Mouse (Mus musculus) megakaryocyte, embryonic 14.5 days (primary cell): ENCODE results near the gene Dgkg. TPM values are rescaled to one million over a fixed set of nuclear protein-coding genes. Genes with fewer than 3 reads are reported as not detected.

ENCODE experiments used
- H3K27me3 ChIP-seq: replicated peaks from 2 replicates; pipeline ENCODE3; 2012; ENCODE audit warnings: inconsistent platforms
- H3K36me3 ChIP-seq: replicated peaks from 2 replicates; pipeline ENCODE3; 2012; ENCODE audit warnings: low read length, inconsistent platforms, mixed read lengths
- H3K4me1 ChIP-seq: 2 replicates; pipeline ENCODE4 v1.6.1; 2012; ENCODE audit warnings: inconsistent platforms
- H3K4me3 ChIP-seq: replicated peaks from 2 replicates; pipeline ENCODE3; 2012; ENCODE audit warnings: moderate library complexity, mild to moderate bottlenecking, inconsistent platforms
- H3K9me3 ChIP-seq: 2 replicates; pipeline ENCODE4 v1.6.1; 2012; ENCODE audit warnings: inconsistent platforms
- FLI1 ChIP-seq: IDR thresholded peaks from 2 replicates; pipeline ENCODE4 v1.6.1; 2012; ENCODE audit warnings: low read length, inconsistent platforms, mixed read lengths
- GATA1 ChIP-seq: IDR thresholded peaks from 3 replicates; pipeline ENCODE4 v1.6.1; 2012; ENCODE audit warnings: mixed read lengths, low read length, inconsistent platforms, borderline replicate concordance
- polyA plus RNA-seq: library from polyadenylated mRNA; stranded (reverse); fragments of >175 nt; gene quantifications from 2 replicates; pipeline ENCODE4 v1.2.3, GENCODE M21; 2012; ENCODE audit warnings: low replicate concordance; ENCODE audit not compliant: insufficient read depth

Gene Dgkg
- polyA plus RNA-seq, 1 experiment, result 2.9 TPM

GRCm38 (mm10) chr16:22625987-22626386 lies 31.0 kb downstream of the Dgkg start:
- Histone ChIP-seq H3K36me3 (peaks cover 56% of the 10 kb centered on the region), H3K9me3 (peaks cover 9% of the 10 kb centered on the region), H3K4me3 (no peak overlapping the region), H3K27me3 (no peaks in the 10 kb centered on the region), H3K4me1 (peaks cover 43% of the 10 kb centered on the region)
- no peak for TF ChIP-seq FLI1
- TF ChIP-seq GATA1, result no peak

- TF ChIP-seq FLI1 (no peak), GATA1 (no peak)
- H3K27me3 ChIP-seq, result no peaks in the 10 kb centered on the region
- H3K36me3 ChIP-seq, result peaks cover 59% of the 10 kb centered on the region
- H3K4me1 ChIP-seq, result peaks cover 45% of the 10 kb centered on the region
- H3K9me3 ChIP-seq, result peaks cover 9% of the 10 kb centered on the region
- no peak overlapping the region for H3K4me3 ChIP-seq
Observed at GRCm38 (mm10) chr16:22625412-22625811, 31.6 kb downstream of the Dgkg start.

GRCm38 (mm10) chr16:22622286-22622685 lies 34.7 kb downstream of the Dgkg start:
- H3K4me3 ChIP-seq, result no peak overlapping the region
- H3K27me3 ChIP-seq, result no peaks in the 10 kb centered on the region
- peaks cover 72% of the 10 kb centered on the region for H3K36me3 ChIP-seq
- no peaks in the 10 kb centered on the region for H3K9me3 ChIP-seq
- H3K4me1 ChIP-seq, result peaks cover 59% of the 10 kb centered on the region
- TF ChIP-seq GATA1, result no peak

GRCm38 (mm10) chr16:22621299-22621920 lies 35.6 kb downstream of the Dgkg start:
- no peak overlapping the region for H3K4me3 ChIP-seq

GRCm38 (mm10) chr16:22618424-22619056 lies 38.5 kb downstream of the Dgkg start:
- H3K4me3 ChIP-seq, result no peak overlapping the region
- no peaks in the 10 kb centered on the region for H3K9me3 ChIP-seq
- TF ChIP-seq FLI1, result no peak
- TF ChIP-seq GATA1, result no peak
- H3K27me3 ChIP-seq, result no peaks in the 10 kb centered on the region
- H3K36me3 ChIP-seq, result peaks cover 98% of the 10 kb centered on the region
- H3K4me1 ChIP-seq, result peaks cover 38% of the 10 kb centered on the region

More at GRCm38 (mm10) chr16:22621299-22621920, 35.6 kb downstream of the Dgkg start:
- H3K36me3 ChIP-seq, result peaks cover 81% of the 10 kb centered on the region
- no peaks in the 10 kb centered on the region for H3K9me3 ChIP-seq
- no peak for TF ChIP-seq FLI1
- no peak for TF ChIP-seq GATA1
- H3K4me1 ChIP-seq, result peaks cover 59% of the 10 kb centered on the region
- no peaks in the 10 kb centered on the region for H3K27me3 ChIP-seq

GRCm38 (mm10) chr16:22615805-22616204 lies 41.2 kb downstream of the Dgkg start:
- no peaks in the 10 kb centered on the region for H3K9me3 ChIP-seq
- H3K36me3 ChIP-seq, result peaks cover 96% of the 10 kb centered on the region
- H3K27me3 ChIP-seq, result no peaks in the 10 kb centered on the region
- TF ChIP-seq GATA1 (no peak), FLI1 (no peak)
- peaks cover 30% of the 10 kb centered on the region for H3K4me1 ChIP-seq
- H3K4me3 ChIP-seq, result no peak overlapping the region

- TF ChIP-seq FLI1 (no peak), GATA1 (no peak)
Observed at GRCm38 (mm10) chr16:22613186-22614073, 43.6 kb downstream of the Dgkg start.

GRCm38 (mm10) chr16:22608046-22608445 lies 49.0 kb downstream of the Dgkg start:
- no peaks in the 10 kb centered on the region for H3K9me3 ChIP-seq
- H3K4me1 ChIP-seq, result peaks cover 17% of the 10 kb centered on the region
- TF ChIP-seq FLI1 (no peak), GATA1 (no peak)
- H3K36me3 ChIP-seq, result peaks cover 93% of the 10 kb centered on the region
- H3K4me3 ChIP-seq, result no peak overlapping the region
- no peaks in the 10 kb centered on the region for H3K27me3 ChIP-seq

More at GRCm38 (mm10) chr16:22613186-22614073, 43.6 kb downstream of the Dgkg start:
- peaks cover 10% of the 10 kb centered on the region for H3K4me1 ChIP-seq
- no peaks in the 10 kb centered on the region for H3K9me3 ChIP-seq
- H3K27me3 ChIP-seq, result no peaks in the 10 kb centered on the region
- H3K36me3 ChIP-seq, result peaks cover 97% of the 10 kb centered on the region
- no peak overlapping the region for H3K4me3 ChIP-seq

- peaks cover 23% of the 10 kb centered on the region for H3K4me1 ChIP-seq
- TF ChIP-seq GATA1 (no peak), FLI1 (no peak)
- peaks cover 93% of the 10 kb centered on the region for H3K36me3 ChIP-seq
- no peak overlapping the region for H3K4me3 ChIP-seq
- H3K27me3 ChIP-seq, result no peaks in the 10 kb centered on the region
- H3K9me3 ChIP-seq, result no peaks in the 10 kb centered on the region
Observed at GRCm38 (mm10) chr16:22606989-22607388, 50.0 kb downstream of the Dgkg start.

GRCm38 (mm10) chr16:22602399-22602798 lies 54.6 kb downstream of the Dgkg start:
- TF ChIP-seq FLI1, result no peak
- no peak for TF ChIP-seq GATA1
- no peaks in the 10 kb centered on the region for H3K9me3 ChIP-seq
- H3K4me1 ChIP-seq, result peaks cover 15% of the 10 kb centered on the region
- peaks cover 91% of the 10 kb centered on the region for H3K36me3 ChIP-seq
- H3K27me3 ChIP-seq, result no peaks in the 10 kb centered on the region
- no peak overlapping the region for H3K4me3 ChIP-seq
